Mouse (Mus musculus) heart, adult 9 months (tissue): ENCODE measurements at regions not wholly inside any gene's neighbourhood (a gene's known extent, or its start where the extent isn't known, plus 50 kb on each side); places are given as distances from the start of the nearest gene placed in this dataset.

Experiments
- DNase-seq, 2 experiments: peaks; one replicate each; pipeline ENCODE4 v3.0.0; 2022; ENCODE audit warnings: low spot score in 2 of 2

DNA sequence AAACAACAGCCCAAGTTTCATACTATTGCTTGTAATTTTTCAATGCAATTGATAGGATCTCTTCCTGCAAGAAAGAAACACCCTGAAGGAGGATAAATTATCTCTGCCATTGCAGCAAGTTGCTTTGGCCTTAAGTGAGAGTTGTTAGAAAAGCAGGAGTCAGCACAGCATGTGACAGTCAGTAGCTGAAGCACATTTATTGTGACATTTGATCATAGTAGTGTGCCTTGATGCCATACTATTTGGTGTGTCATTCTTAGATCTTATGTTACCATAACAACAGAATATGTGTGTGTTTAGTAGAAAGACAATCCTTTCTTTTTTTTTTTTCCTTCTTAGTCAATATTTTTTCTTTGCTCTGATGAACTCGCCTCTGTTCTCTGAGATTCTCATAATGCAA, 115.5 kb upstream of the Tusc1 start:
- DNase-seq, result no peak

DNA sequence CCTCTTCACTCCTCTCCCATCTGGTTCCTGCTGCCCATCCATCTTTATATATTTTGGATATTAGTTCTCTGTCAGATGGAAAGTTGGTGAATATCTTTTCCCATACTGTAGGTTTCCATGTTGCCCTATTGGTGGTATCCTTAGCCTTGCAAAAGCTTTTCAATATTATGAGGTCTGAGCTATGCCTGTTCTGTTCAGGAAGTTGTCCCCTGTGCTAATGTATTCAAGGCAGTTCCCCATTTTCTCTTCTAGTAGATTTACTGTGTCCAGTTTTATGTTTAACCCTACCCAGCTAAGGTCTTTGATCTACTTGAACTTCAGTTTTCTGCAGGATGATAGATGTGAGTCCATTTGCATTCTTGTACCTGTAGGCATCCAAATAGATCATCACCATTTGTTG, 109.4 kb upstream of the Tusc1 start:
- no peak for DNase-seq

DNA sequence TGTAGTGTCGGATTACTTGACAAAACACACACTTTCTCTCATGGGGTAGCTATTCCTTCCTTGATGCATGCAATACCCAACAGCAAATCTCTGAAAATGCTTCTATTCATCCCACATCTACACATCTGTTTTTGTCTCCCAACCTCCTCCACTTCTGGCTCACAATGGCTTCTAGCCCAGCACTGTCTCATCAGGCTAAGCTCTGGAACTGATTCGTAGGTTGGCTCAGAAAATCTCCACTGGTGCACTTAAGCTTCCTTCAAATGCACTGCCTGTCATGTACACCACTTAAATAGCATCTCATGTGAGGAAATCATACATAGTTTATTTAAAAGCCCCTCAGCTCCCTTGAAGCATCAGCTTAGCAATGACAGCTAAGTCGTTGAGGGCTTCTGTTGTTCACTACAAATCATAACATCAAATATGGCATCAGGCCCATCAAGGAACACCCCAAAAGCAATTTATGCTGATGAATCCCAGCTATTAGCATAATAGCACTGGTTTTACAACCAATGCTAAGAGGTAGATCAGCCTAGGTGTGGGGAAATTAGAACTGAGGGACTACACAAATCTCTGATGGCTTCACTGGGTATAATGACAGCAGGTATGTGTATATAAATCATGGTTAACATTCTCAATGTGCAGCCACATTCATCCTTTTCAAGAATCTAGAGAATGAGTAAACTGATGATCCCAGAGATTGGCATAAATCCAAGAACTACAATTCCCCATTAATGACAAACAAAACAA, 103.5 kb upstream of the Tusc1 start:
- DNase-seq, result no peak

DNA sequence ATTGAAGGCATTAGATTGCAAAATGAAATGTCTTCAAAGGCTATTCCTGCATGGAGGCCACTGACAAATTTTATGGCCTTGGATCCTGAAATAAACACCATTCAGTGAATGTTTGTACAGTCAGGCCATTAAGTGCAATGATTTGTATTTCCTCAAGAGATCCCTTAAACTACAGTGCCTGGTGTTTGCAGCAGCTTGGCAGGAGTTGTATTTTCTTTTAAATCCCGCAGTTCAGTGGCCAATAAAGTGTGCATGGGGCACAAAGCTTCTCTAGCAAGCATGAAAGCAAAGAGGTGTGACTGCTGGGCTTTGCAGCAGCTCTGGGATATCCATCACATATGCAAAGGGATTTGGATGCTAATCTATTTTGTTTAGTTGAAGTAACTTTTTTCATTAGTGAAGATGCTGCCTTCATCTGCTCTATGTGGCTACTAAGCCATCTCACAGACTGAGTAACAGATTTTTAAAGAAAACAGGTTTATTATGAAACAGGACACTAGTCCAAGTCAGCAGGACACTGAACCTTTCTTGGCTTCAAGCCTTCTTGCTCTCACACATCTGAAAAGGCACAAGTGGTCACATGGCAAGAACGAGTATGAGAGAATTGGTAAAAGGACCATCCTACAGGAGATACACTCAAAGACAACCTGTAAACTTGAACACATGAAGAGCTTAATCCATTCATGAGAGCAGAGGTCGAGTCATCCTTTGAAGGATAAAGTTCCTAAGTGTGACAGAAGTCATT, 102.2 kb upstream of the Tusc1 start:
- DNase-seq, result no peak

DNA sequence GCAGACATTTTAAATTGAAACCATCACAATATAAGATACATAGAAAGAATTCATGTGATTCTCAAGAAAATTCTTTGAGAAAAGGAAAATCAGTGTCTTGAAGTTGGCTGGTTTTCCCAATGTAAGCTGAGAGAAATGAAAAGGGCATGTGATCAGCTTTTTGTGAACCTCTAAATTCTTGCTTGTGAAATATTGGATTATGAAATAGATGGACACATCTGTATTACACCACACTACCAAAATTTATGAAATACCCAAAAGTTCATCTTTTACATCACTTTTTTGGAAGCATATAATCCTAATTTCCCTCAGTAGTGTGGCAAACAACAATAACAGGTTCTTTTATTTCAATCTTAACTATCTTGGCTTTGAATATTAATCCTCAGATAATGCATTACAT, 77.4 kb upstream of the Tusc1 start:
- DNase-seq, result no peak

DNA sequence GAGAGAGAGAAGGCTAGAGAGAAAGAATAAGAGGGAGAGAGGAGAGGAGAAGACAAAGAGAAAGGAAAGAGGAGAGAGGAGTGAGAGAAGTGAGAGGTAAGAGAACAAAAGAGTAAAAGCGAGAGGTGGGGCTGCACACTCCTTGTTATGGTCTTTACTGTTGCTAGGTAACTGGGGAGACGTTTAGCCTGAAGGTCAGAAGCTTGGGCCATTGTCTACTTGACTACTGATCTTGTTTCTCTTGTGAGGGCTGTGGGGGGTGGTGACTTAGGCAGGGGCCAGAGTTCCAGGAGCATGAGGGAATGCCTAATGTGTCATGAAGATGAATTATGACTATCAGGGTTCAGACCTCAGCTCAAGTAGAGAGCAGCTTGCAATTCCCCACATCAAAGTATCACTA, 71.6 kb upstream of the Tusc1 start:
- no peak for DNase-seq

DNA sequence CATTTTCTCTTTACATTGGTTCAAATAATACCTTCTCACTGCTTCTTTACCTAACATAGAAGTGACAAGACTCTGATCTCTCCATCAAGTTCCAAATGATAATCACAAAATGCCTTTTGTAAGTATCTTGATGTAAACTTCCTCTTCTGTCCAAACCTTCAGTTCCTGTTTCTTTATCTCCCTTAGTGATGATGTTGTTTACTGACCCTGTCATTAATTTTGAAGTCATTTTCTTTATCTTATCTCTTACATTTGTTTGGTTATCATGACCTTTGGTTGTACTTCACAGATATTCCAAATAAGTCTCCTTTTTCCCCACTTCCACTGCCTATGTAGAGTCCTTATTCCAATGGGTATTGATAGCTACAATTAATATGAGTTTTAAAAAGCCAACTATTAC, 65.3 kb upstream of the Tusc1 start:
- no peak for DNase-seq
